Mouse (Mus musculus) intestine, embryonic 15.5 days (tissue): ENCODE results near the gene Tex14. TPM values are rescaled to one million over a fixed set of nuclear protein-coding genes. Genes with fewer than 3 reads are reported as not detected.
A peak's percentile ranks its signal among the peaks of the same experiment; 100 is the strongest.

Experiments used
- ATAC-seq: fragments of 200-750 bp; cut with Nextera tagmentation; 2 replicates; pipeline ENCODE4 v1.8.0; 2017; ENCODE audit warnings: moderate TSS enrichment, moderate library complexity
- H3K27ac ChIP-seq: fragments of 300-500 bp; sonication (generic); 2 replicates; pipeline ENCODE4 v1.5.1; 2015; ENCODE audit warnings: mild to moderate bottlenecking, inconsistent platforms
- H3K27me3 ChIP-seq: fragments of 300-500 bp; sonication (generic); replicated peaks from 2 replicates; pipeline ENCODE4 v1.6.1; 2015; ENCODE audit warnings: inconsistent platforms
- H3K36me3 ChIP-seq: fragments of 300-500 bp; sonication (generic); 2 replicates; pipeline ENCODE4 v1.6.1; 2015; ENCODE audit warnings: inconsistent platforms
- H3K4me1 ChIP-seq: fragments of 300-500 bp; sonication (generic); replicated peaks from 2 replicates; pipeline ENCODE4 v1.6.1; 2015; ENCODE audit warnings: inconsistent platforms
- H3K4me2 ChIP-seq: fragments of 300-500 bp; sonication (generic); replicated peaks from 2 replicates; pipeline ENCODE4 v1.6.1; 2015; ENCODE audit warnings: mild to moderate bottlenecking, inconsistent platforms
- H3K4me3 ChIP-seq: fragments of 300-500 bp; sonication (generic); replicated peaks from 2 replicates; pipeline ENCODE4 v1.5.1; 2015; ENCODE audit warnings: inconsistent platforms
- H3K9ac ChIP-seq: fragments of 300-500 bp; sonication (generic); 2 replicates; pipeline ENCODE4 v1.6.1; 2015; ENCODE audit warnings: inconsistent platforms
- H3K9me3 ChIP-seq: fragments of 300-500 bp; sonication (generic); 2 replicates; pipeline ENCODE4 v1.6.1; 2016; ENCODE audit warnings: inconsistent platforms
- WGBS: fragments of 180-500 bp; shearing (Covaris S2); methylation state at CpG from one replicate; pipeline ENCODE4 v1.1.7; 2015; 5-methylcytosine and 5-hydroxymethylcytosine counted together
- polyA plus RNA-seq: library from polyadenylated mRNA; unstranded; fragments of >200 nt; fragmentation: Nextera tagmentation; extraction: Ambion mirVana; gene quantifications from 2 replicates; pipeline ENCODE4 v1.2.1, GENCODE M21; 2015

The Tex14 gene
- polyA plus RNA-seq, 1 experiment from 2014 or later, result 0.96 TPM

- no peaks in the 10 kb centered on the region for H3K27me3 ChIP-seq
- no peak overlapping the region for H3K9ac ChIP-seq
- no peak overlapping the region for H3K4me3 ChIP-seq
- no peaks in the 10 kb centered on the region for H3K9me3 ChIP-seq
- 82% methylated on average over 6 of the region's 6 CpGs for WGBS
- no peak overlapping the region for H3K4me2 ChIP-seq
- no peak overlapping the region for H3K27ac ChIP-seq
- peaks cover 14% of the 10 kb centered on the region for H3K4me1 ChIP-seq
- H3K36me3 ChIP-seq, result no peaks in the 10 kb centered on the region
- no peak for ATAC-seq
Observed at GRCm38 (mm10) chr11:87583291-87584034, 178.6 kb downstream of the Tex14 start.

- Histone ChIP-seq H3K27ac (no peak overlapping the region), H3K4me3 (no peak overlapping the region), H3K4me2 (no peak overlapping the region), H3K9ac (no peak overlapping the region), H3K27me3 (no peaks in the 10 kb centered on the region), H3K4me1 (peaks cover 16% of the 10 kb centered on the region; the same call in 1 of the 2 replicates), H3K9me3 (no peaks in the 10 kb centered on the region), H3K36me3 (0 out of 2 replicates have a peak, but pooled peaks cover 2% of the 10 kb centered on the region)
- 66% methylated on average over 10 of the region's 10 CpGs for WGBS
- ATAC-seq, result no peak
Observed at GRCm38 (mm10) chr11:87584711-87585505, 180.0 kb downstream of the Tex14 start.

DNA sequence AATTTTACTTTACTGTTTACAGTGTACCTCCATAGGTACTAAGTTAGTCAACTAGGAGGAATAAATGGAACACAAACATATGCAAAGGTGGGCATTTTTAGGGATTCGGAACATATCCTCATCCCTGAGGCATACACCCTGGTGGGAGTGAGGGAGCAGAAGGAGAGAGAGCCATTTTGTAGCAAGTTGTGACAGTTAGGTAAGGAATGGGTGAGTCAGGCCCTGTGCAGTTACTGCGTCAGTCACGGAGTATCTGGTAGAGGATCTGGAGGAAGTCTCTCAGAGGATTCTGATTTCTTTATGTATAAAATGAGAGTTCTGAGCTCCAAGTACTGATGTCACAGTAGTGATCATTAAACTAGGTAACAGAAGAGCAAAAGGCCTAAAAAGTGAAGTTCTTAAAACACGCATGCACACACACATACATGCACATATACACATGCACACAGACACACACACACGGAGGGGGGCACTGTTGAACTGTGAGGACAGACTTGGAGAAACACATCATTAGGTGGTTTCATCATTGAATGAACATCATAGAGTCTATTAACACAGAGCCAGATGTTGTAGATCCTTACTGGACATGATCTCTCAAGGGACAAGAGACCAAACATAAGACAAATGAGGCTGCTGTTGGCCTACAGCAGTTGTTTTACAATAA lies 182.5 kb downstream of the Tex14 start:
- 91% methylated on average over 5 of the region's 5 CpGs for WGBS
- no peak overlapping the region for H3K4me3 ChIP-seq

GRCm38 (mm10) chr11:87589605-87590004 lies 184.7 kb downstream of the Tex14 start:
- H3K4me3 ChIP-seq, result no peak overlapping the region
- ATAC-seq, result no peak
- peaks cover 37% of the 10 kb centered on the region for H3K4me1 ChIP-seq
- 0 out of 2 replicates have a peak, but pooled peaks cover 3% of the 10 kb centered on the region for H3K36me3 ChIP-seq
- 93% methylated on average over 8 of the region's 8 CpGs for WGBS
- H3K9ac ChIP-seq, result no peak overlapping the region
- H3K9me3 ChIP-seq, result no peaks in the 10 kb centered on the region
- no peak overlapping the region for H3K27ac ChIP-seq
- H3K4me2 ChIP-seq, result 0 out of 2 replicates have a peak overlapping the region, but pooled peaks have one; percentile 72
- no peaks in the 10 kb centered on the region for H3K27me3 ChIP-seq

More for the DNA sequence above, 182.5 kb downstream of the Tex14 start:
- H3K9me3 ChIP-seq, result no peaks in the 10 kb centered on the region
- H3K27me3 ChIP-seq, result no peaks in the 10 kb centered on the region
- no peak overlapping the region for H3K9ac ChIP-seq
- H3K4me2 ChIP-seq, result no peak overlapping the region
- H3K4me1 ChIP-seq, result peaks cover 24% of the 10 kb centered on the region
- H3K27ac ChIP-seq, result no peak overlapping the region
- 0 out of 2 replicates have a peak, but pooled peaks cover 3% of the 10 kb centered on the region for H3K36me3 ChIP-seq
- no peak for ATAC-seq

DNA sequence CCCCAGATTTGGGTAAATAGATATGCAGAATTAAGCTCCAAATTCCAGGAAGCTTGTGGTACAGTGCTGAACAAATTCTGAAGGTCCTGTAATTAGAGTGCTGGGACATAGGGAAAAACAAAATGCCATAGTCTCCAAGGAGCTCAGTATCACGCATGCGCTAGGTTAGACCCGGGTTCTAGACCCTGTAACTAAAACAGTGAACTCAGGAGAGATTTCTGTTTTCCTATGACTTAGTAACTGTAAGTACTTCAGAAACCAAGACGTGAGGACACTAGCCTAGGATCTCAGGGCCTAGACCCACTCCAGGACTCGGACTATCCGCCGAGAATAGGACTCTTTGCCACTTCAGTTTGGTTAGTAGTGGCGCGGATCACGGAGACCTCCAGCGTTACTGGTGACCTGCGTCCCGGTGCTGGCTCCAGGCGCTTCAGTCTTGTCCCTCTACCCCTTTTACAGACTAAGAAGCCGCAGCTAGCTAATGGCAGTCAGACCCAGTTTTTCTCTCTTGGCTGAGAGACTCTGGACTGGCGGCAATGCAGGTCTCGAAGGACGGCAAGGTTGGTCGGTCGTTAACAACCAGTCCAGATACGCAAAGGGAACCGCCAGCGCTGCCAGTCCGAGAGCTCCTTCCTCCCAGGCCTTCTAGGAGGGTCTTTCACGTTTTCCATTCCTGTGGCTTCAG lies 186.1 kb downstream of the Tex14 start:
- WGBS, result under 1% methylated on average over 25 of the region's 25 CpGs

GRCm38 (mm10) chr11:87591526-87592353 lies 186.9 kb downstream of the Tex14 start, which contains the start of gene Mtmr4:
Mtmr4 (plus strand) TSS chr11:87592162.
- under 1% methylated on average over 61 of the region's 61 CpGs for WGBS
- ATAC-seq, result peak; percentile 97
- H3K4me1 ChIP-seq, result peaks cover 46% of the 10 kb centered on the region

More for the DNA sequence above, 186.1 kb downstream of the Tex14 start:
- no peaks in the 10 kb centered on the region for H3K9me3 ChIP-seq
- 0 out of 2 replicates have a peak, but pooled peaks cover 3% of the 10 kb centered on the region for H3K36me3 ChIP-seq
- peak overlapping the region; percentile 85 for H3K9ac ChIP-seq
- peak overlapping the region; percentile 77 for H3K4me3 ChIP-seq
- peak overlapping the region; percentile 86 for H3K27ac ChIP-seq
- no peaks in the 10 kb centered on the region for H3K27me3 ChIP-seq
- H3K4me2 ChIP-seq, result peak overlapping the region; percentile 72
- ATAC-seq, result no peak
- peaks cover 38% of the 10 kb centered on the region for H3K4me1 ChIP-seq

GRCm38 (mm10) chr11:87592354-87592695 lies 187.5 kb downstream of the Tex14 start:
- Histone ChIP-seq H3K27me3 (no peaks in the 10 kb centered on the region), H3K9me3 (no peaks in the 10 kb centered on the region), H3K4me1 (peaks cover 46% of the 10 kb centered on the region), H3K36me3 (peaks cover 7% of the 10 kb centered on the region), H3K4me2 (peak overlapping the region; percentile 85), H3K27ac (peak overlapping the region; percentile 97), H3K4me3 (peak overlapping the region; percentile 77), H3K9ac (peak overlapping the region; percentile 78)
- no peak for ATAC-seq
- WGBS, result 0% methylated on average over 15 of the region's 15 CpGs

More at GRCm38 (mm10) chr11:87591526-87592353, 186.9 kb downstream of the Tex14 start, which contains the start of gene Mtmr4:
- H3K9me3 ChIP-seq, result no peaks in the 10 kb centered on the region
- peak within 1 kb of the TSS; percentile 77 for H3K4me3 ChIP-seq
- H3K27me3 ChIP-seq, result no peaks in the 10 kb centered on the region
- peak within 1 kb of the TSS; percentile 85 for H3K4me2 ChIP-seq
- 0 out of 2 replicates have a peak, but pooled peaks cover 3% of the 10 kb centered on the region for H3K36me3 ChIP-seq
- H3K9ac ChIP-seq, result peak within 1 kb of the TSS; percentile 85
- H3K27ac ChIP-seq, result peak within 1 kb of the TSS; percentile 97

GRCm38 (mm10) chr11:87592713-87593598 lies 188.1 kb downstream of the Tex14 start:
- Histone ChIP-seq H3K4me3 (peak overlapping the region; percentile 77), H3K9me3 (no peaks in the 10 kb centered on the region), H3K9ac (peak overlapping the region; percentile 78), H3K4me1 (peaks cover 46% of the 10 kb centered on the region), H3K27me3 (no peaks in the 10 kb centered on the region), H3K4me2 (peak overlapping the region; percentile 85), H3K27ac (peak overlapping the region; percentile 97), H3K36me3 (peaks cover 13% of the 10 kb centered on the region)
- no peak for ATAC-seq
- WGBS, result 31% methylated on average over 13 of the region's 13 CpGs

GRCm38 (mm10) chr11:87595327-87595841 lies 190.5 kb downstream of the Tex14 start:
- Histone ChIP-seq H3K9ac (peak overlapping the region; percentile 81), H3K4me2 (peak overlapping the region; percentile 91), H3K9me3 (no peaks in the 10 kb centered on the region), H3K27me3 (no peaks in the 10 kb centered on the region), H3K27ac (peak overlapping the region; percentile 68), H3K4me3 (peak overlapping the region; percentile 65), H3K36me3 (peaks cover 34% of the 10 kb centered on the region), H3K4me1 (peaks cover 31% of the 10 kb centered on the region)
- ATAC-seq, result peak; percentile 67
- 2% methylated on average over 27 of the region's 37 CpGs for whole genome bisulfite sequencing

GRCm38 (mm10) chr11:87595976-87596375 lies 191.1 kb downstream of the Tex14 start:
- H3K9ac ChIP-seq, result peak overlapping the region; percentile 81
- peak overlapping the region; percentile 65 for H3K4me3 ChIP-seq
- WGBS, result 8% methylated on average over 7 of the region's 7 CpGs
- H3K36me3 ChIP-seq, result peaks cover 39% of the 10 kb centered on the region
- H3K27ac ChIP-seq, result peak overlapping the region; percentile 68
- no peaks in the 10 kb centered on the region for H3K27me3 ChIP-seq
- H3K9me3 ChIP-seq, result no peaks in the 10 kb centered on the region
- peaks cover 28% of the 10 kb centered on the region for H3K4me1 ChIP-seq
- H3K4me2 ChIP-seq, result peak overlapping the region; percentile 91
- no peak for ATAC-seq
